Mouse (Mus musculus): ENCODE results near the gene Zfp513. TPM values are rescaled to one million over a fixed set of nuclear protein-coding genes. Genes with fewer than 3 reads are reported as not detected.

Zfp513 gene
- polyA plus RNA-seq, 2 experiments from 2014 or later, result 4.6 to 6.7 TPM

GRCm38 (mm10) chr5:31162462-31162861 lies 39.6 kb downstream of the Zfp513 start:
- ATAC-seq, result no peak

GRCm38 (mm10) chr5:31154152-31154553 lies 48.0 kb downstream of the Zfp513 start, which contains the start of gene Mpv17:
TSS of gene Mpv17 (minus strand) at chr5:31154251.
- peak; percentile 95 for ATAC-seq

- ATAC-seq, result no peak
These were observed 48.5 kb downstream of the Zfp513 start for GRCm38 (mm10) chr5:31153516-31154151.

- no peak for ATAC-seq
These were observed 50.4 kb downstream of the Zfp513 start for GRCm38 (mm10) chr5:31151746-31152145.

- no peak for ATAC-seq
These were observed 52.3 kb downstream of the Zfp513 start for GRCm38 (mm10) chr5:31149781-31150180.

Other genes starting within 250 kb of the Zfp513 start
- gene Preb, start 241.9 kb downstream of the Zfp513 start, polyA plus RNA-seq (2017; shearing (Covaris generic)), result 100 to 1,000 TPM in 1 of 2 experiments, 10 to 100 TPM in 1; 83.6 to 112 TPM
- not detected for gene Tcf23, start 233.6 kb downstream of the Zfp513 start, polyA plus RNA-seq (2017; shearing (Covaris generic))
- 10 to 100 TPM; 80.7 to 89.3 TPM for gene Atraid, start 154.0 kb downstream of the Zfp513 start, polyA plus RNA-seq (2017; shearing (Covaris generic))
- 1 to 10 TPM; 6.5 to 7.9 TPM for gene Slc5a6, start 153.4 kb downstream of the Zfp513 start, polyA plus RNA-seq (2017; shearing (Covaris generic))
- gene Cad, start 147.5 kb downstream of the Zfp513 start, polyA plus RNA-seq (2017; shearing (Covaris generic)), result 10 to 100 TPM in 1 of 2 experiments, 1 to 10 TPM in 1; 7.7 to 14.0 TPM
- not detected for gene Dnajc5g, start 96.0 kb downstream of the Zfp513 start, polyA plus RNA-seq (2017; shearing (Covaris generic))
- not detected for gene Slc30a3, start 94.1 kb downstream of the Zfp513 start, polyA plus RNA-seq (2017; shearing (Covaris generic))
- gene Trim54, start 85.6 kb downstream of the Zfp513 start, polyA plus RNA-seq (2017; shearing (Covaris generic)), result not detected
- not detected for gene Ucn, start 63.5 kb downstream of the Zfp513 start, polyA plus RNA-seq (2017; shearing (Covaris generic))
- 10 to 100 TPM; 64.4 to 66.7 TPM for gene Mpv17, start 48.1 kb downstream of the Zfp513 start, polyA plus RNA-seq (2017; shearing (Covaris generic))
- gene Gm29609, start 22.4 kb downstream of the Zfp513 start, polyA plus RNA-seq (2017; shearing (Covaris generic)), result 1 to 10 TPM; 1.2 to 1.5 TPM
- 100 to 1,000 TPM in 1 of 2 experiments, 10 to 100 TPM in 1; 70.2 to 126 TPM for gene Gtf3c2, start 22.2 kb downstream of the Zfp513 start, polyA plus RNA-seq (2017; shearing (Covaris generic))
- gene Snx17, start 9.1 kb downstream of the Zfp513 start, polyA plus RNA-seq (2017; shearing (Covaris generic)), result 100 to 1,000 TPM; 111 to 171 TPM
- gene Eif2b4, start 8.9 kb downstream of the Zfp513 start, polyA plus RNA-seq (2017; shearing (Covaris generic)), result 10 to 100 TPM; 47.9 to 49.1 TPM
- gene Ppm1g, start 18.4 kb upstream of the Zfp513 start, polyA plus RNA-seq (2017; shearing (Covaris generic)), result 10 to 100 TPM; 45.9 to 50.4 TPM
- gene Nrbp1, start 38.6 kb upstream of the Zfp513 start, polyA plus RNA-seq (2017; shearing (Covaris generic)), result 10 to 100 TPM; 91.5 to 96.5 TPM
- not detected for gene Gm9970, start 38.9 kb upstream of the Zfp513 start, polyA plus RNA-seq (2017; shearing (Covaris generic))
- 10 to 100 TPM; 28.0 to 30.7 TPM for gene Krtcap3, start 49.4 kb upstream of the Zfp513 start, polyA plus RNA-seq (2017; shearing (Covaris generic))
- 1 to 10 TPM; 4.8 to 10.0 TPM for gene Ift172, start 88.8 kb upstream of the Zfp513 start, polyA plus RNA-seq (2017; shearing (Covaris generic))
- not detected for gene Fndc4, start 93.8 kb upstream of the Zfp513 start, polyA plus RNA-seq (2017; shearing (Covaris generic))
- gene Gckr, start 95.1 kb upstream of the Zfp513 start, polyA plus RNA-seq (2017; shearing (Covaris generic)), result not detected